Mouse (Mus musculus): ENCODE results near the gene Dhdh.

Dhdh gene

DNA sequence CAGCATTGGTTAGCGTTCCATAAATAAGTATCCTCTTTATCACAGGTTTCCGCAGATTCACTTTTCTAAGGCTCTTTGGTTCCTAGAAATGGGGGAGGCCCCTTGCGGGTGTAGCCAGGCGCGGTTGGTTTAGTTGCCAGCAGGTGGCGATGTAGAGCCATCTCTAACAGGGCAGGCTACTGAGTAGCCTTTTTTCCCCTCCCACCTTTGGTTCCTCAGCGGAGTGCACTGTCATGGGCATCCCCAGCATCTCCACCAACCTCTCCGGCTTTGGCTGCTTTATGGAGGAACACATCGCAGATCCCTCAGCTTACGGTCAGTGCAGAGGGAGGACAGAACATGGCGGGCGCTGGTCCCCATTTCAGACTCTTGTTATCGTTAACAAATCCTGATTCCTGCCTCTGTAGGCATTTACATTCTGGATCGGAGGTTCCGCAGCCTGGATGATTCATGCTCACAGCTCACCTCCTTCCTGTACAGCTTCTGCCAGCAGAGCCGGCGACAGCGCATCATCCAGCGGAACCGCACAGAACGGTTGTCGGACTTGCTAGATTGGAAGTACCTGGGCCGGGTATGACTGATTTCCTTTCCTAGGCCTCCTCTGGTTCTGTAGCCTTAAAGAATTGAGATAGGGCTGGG lies 37.1 kb downstream of the Dhdh start:
- DNase-seq (ENCODE audit: low read depth, low spot score) = no peak

DNA sequence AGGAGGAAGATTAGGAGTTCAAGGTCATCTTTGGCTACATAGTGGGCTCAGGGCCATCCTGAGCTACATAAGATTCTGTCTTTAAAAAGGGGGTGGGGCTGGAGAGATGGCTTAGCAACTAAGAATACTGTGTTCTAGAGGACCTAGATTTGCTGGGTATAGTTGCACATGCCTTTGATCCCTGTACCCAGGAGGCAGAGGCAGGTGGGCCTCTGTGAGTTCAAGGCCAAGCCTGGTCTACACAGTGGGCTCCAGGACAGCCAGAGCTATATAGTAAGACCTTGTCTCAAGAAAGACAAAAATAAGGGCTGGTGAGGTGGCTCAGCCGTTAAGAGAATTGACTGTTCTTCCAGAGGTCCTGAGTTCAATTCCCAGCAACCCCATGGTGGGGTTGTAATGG lies 38.6 kb downstream of the Dhdh start:
- DNase-seq (ENCODE audit: low read depth, low spot score) = no peak

DNA sequence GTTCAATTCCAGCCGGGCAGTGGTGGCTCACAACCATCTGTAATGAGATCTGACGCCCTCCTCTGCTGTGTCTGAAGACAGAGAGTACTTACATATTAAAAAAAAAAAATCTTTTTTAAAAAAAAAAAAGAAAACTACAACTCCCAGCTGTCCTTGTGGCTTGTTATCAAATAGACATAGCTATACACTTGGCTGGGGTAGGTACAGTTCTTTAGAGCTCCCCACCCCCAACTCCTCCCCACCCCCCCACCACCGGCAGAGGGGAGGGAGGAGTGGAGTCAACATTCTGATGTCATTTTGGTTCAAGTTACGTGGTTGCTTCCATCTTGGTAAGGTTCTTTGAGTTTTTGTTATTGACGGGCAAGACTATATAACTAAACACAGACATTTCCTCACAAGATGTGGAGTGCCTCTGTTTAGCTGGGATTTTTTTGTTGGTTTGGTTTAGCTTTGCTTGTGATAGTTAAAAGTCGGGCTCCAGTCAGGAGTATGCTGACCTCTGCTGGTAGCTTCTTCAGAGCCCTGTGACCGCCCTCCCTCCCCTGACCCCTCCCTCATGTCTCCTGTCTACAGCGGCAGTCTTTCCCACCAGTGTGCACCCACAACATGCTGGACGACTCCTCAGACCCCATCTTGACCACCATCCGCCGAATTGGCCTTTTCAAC lies 41.1 kb downstream of the Dhdh start:
- DNase-seq (ENCODE audit: low read depth, low spot score) = no peak

DNA sequence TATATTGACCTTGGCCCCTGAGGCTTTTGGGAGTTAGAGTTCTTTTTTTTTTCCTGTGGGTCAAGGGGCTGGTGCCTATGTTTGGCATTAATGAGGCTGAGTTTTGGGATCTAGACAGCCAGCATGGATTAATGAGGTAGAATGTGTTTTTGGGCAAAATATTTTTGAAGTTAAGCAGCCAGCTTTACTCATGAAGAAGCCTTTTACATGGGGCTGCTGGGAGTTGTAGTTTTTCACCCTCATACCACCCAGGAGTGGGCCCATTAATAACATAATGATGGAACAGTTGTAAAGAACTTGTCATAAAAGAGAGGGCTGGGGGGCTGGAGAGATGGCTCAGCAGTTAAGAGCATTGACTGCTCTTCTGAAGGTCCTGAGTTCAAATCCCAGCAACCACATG lies 42.0 kb downstream of the Dhdh start:
- no peak for DNase-seq (ENCODE audit: low read depth, low spot score)

DNA sequence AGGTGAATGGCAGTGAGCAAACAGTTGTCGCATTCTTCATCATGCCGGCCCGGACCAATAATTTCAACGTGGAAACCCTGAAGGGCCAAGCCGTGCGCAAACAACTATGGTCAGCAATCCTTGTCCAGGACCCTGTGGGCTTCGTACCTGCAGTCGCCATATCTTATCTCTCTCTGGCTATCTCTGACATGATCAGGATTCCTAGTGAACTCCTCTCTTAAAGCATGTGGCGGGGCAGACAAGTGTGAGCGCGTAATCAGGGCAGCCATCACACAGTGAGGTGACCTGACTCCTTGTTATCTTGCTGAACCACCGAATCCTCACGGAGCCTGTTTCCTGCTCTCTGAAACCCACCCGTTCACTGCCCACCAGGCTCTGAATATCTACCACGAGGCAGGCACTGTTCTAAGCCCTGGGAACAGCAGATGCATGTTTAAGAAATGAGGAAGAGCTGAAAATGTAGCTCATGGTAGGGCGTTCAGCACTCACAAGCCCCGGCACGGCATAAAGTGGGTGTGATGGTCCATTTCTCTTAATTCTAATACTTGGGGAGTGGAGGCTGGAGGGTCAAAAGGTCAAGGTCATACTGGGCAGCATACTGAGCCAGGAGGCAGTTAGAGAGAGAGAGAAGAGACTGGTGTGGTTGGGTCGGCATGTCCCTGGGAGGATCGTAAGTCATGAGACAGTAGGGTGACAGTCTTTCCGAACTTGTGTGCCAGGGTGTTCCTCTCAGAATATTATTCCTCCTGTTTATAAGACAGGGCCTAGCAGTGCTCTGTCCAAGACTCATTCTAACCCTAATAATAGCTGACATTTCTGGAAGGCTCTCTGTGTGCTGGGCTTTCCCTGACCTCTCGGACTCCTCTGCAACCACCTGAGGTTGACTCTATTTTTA lies 44.8 kb downstream of the Dhdh start:
- no peak for DNase-seq (ENCODE audit: low read depth, low spot score)

DNA sequence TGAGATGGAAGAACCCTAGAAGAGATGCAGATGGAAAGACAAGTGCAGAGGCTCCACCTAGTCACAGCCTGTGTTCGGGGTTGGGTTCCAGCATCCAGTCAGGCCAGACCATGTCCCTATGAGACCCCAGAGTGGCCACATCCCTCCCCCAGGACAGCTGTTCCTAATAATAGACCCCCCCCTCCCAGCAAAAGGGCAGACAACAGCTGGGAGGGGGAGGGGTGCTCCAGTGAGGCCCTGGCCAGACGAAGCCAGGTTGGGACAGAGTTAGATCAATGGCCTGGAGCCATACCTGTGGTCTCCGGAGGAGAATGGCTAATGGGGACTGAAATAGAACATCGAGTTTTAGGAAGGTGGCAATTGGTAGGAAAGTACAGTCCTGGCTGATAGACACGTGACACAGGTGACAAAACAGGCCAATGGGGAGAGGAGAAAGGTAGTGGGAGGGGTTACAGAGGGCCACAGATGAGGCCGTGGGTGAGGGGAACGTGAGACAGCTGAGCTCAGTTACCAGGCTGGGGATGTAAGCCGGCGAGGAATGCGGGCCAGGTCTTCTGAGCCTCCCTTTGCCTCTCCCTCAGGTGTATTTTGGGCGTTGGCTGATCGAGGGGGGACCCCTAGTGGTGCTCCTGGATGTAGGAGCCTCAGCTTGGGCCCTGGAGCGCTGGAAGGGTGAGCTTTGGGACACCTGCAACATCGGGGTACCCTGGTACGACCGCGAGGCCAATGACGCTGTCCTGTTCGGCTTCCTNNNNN lies 50.9 kb downstream of the Dhdh start, which contains the start of gene Ruvbl2:
Ruvbl2 (minus strand) TSS at position 576 of the 756 bp plus-strand sequence.
- DNase-seq (ENCODE audit: low read depth, low spot score) = no peak

DNA sequence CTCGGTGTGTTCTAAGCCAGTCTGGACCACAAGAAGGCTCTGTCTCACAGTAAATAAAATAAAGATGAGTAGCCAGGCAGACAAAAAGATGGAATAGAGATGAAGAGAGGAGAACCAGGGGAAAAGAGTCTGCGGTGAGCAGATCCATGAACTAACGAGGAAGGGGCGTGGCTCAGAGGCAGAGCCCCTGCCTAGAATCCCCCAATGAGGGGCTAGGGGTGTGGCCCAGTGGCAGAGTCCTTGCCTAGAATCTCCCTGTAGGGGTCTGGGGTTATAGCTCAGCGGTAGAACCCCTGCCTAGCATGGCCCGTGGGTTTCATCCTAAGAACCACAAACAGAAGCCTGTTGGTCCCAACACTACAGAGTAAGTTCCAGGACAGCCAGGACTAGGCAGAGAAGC lies 51.6 kb downstream of the Dhdh start:
- DNase-seq (ENCODE audit: low read depth, low spot score) = no peak

DNA sequence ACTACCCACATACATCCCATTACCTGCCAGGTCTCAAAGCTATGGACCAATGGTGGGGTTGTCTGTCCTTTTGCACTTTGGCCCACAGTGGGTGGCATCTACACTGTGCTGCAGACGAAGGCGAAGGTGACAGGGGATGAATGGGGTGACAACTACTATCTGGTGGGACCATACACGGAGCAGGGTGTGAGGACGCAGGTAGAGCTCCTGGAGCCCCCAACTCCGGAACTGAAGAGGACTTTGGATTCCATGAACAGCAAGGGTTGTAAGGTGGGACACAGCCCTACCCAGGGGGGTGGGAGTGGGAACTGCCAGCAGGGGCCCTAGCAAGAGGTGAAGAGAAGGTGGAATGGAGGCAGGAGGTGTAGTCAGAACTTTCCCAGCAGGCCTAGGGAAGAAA lies 52.2 kb downstream of the Dhdh start:
- DNase-seq (ENCODE audit: low read depth, low spot score) = no peak

DNA sequence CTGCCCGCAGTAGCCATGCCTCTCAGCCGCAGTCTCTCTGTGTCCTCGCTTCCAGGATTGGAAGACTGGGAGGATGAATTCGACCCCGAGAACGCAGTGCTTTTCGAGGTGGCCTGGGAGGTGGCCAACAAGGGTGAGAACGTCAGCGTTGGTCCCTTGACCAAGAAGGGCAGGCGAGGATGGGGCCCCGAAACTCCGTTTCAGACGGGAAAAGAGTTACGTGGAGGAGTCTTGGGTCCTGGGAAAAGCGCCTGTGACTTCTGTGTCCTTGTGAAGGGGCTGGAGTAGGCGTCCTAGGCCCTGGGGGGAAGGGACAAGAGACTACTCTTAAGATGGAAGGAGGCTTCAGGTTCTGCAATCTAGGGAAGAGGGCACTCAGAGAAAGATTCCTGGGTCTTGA lies 53.6 kb downstream of the Dhdh start:
- no peak for DNase-seq (ENCODE audit: low read depth, low spot score)

DNA sequence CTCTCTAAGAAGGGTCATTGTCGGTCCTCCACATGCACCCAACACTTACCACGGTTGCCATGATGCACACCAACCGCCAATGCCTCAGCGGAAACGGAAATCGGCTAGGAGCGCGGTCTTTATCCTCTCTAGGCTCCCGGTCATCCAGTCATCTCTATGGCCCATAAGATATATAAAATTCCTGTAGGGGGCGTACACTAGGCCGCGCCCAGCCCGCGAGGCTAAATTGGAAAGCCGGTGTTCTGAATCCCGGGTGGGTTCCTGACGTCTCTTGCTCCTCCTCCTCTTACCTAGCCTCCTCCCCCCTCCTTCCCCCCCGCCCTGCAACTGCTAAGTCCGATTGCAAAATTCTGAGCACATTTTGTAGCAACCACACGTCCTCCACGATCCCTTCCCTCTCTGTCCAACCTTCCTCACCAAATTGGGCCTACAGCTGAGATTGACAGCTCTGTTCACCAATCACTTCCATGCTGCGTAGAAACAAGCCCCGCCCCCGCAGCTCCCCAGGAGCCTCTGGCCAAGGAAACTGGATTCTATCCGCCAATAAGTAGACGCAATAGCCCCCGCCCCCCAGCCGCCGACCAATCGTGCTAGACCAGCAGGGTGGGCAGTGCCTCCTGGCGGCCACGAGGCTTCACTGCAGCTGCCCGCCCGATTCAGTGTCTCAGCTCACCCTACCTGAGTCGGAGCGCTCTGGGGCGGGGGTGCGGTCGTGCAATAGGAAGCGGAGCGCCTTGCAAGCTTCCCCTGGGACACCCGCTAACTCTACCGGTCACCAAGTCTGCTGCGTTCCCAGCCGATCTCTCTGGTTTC lies 54.2 kb downstream of the Dhdh start, which contains the start of gene Gys1:
Gys1 (plus strand) TSS at position 642 of the 813 bp plus-strand sequence.
- DNase-seq (ENCODE audit: low read depth, low spot score) = peak; percentile 100

DNA sequence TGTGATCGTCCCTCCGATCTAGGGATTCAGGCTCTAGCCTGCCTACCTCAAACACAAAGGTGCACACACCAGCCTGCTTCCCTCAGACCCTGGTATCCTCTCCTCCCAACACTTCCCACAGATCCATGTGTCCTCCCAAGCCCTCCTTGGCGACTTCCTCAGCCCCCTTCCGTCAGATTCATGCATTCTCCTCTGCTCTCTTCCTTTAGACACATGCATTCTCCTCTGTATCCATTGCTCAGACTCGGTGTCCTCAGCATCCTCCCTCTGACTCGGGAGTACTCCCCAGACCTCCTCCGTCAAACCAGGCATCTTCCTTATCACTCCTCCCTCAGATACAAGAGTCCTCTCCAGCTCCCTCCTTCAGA lies 54.8 kb downstream of the Dhdh start:
- DNase-seq (ENCODE audit: low read depth, low spot score) = no peak

DNA sequence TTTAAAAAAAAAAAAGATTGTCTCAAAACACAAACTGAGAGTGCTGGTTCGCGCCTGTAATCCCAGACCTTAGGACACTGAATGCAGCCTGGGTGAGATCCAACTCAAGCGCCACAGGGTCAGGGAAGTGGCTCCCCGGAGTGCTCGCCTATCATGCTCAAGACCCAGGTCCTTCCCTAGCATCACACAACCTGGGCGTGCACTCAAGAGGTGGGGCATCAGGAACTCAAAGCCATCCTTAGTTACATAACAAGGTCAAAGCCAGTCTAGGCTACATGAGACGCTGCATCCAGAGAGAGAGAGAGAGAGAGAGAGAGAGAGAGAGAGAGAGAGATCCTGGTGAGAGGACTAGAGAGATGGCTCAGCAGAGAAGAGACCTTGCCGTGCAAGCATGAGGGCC lies 62.0 kb downstream of the Dhdh start:
- no peak for DNase-seq (ENCODE audit: low read depth, low spot score)

DNA sequence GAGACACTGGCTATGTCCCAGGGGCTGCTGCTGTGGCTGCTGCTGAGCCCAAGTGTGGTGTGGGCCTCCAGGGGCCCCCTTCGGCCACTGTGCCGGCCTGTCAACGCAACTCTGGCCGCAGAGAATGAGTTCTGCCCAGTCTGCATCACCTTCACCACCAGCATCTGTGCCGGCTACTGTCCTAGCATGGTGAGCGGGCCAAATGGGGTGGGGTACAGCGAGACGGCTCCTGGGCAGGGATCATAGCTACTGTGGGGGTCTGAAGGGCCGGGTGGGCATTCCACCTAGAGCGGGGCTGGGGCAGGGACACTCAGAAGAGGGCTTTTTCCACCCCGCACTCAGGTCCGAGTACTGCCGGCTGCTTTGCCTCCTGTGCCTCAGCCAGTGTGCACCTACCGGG lies 67.4 kb downstream of the Dhdh start:
- no peak for DNase-seq (ENCODE audit: low read depth, low spot score)
